Mouse (Mus musculus): ENCODE measurements around the gene Adamts6.

Gene Adamts6

DNA sequence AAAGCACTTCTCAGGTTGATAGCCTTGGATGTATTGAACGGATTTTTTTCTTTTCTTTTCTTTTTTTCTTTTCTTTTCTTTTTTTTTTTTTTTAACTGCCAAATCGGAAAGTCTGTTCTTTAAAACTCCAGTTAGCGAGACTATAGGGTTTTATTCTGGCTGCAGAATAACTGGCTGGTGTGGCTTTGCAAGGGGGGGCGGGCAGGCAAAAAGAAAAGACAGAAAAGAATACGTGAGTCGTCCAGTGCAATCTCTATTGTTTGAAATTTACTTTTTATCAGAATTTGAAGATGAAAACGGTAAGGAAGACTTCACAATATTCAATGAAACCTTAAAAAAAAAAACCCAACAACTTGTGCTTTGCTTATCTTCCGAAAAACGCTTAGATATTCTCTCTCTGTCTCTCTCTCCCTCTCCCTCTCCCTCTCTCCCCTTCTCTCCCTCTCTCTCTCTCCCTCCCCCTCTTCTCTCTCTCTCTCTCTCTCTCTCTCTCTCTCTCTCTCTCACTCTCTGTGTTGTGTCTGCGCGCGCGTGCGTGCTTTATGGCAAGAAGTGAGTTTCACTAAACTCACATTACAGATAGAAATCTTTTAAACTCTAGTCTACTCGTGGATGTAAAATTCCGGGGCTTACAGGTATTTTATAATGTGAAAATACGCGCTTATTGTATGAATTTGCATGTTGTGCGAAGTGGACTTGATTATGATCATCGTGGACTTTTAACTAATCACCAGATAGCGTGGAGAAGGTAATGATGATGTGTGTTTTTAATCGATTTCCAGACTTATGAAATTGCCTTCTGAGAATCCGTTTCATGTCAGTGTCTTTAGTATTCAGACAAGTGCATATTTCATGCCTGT lies at the start of gene Adamts6:
Gene Adamts6 (plus strand): TSS at position 470 of the 860 bp plus-strand sequence.
- peak; percentile 71 for DNase-seq (ENCODE audit: low read depth, low spot score)

DNA sequence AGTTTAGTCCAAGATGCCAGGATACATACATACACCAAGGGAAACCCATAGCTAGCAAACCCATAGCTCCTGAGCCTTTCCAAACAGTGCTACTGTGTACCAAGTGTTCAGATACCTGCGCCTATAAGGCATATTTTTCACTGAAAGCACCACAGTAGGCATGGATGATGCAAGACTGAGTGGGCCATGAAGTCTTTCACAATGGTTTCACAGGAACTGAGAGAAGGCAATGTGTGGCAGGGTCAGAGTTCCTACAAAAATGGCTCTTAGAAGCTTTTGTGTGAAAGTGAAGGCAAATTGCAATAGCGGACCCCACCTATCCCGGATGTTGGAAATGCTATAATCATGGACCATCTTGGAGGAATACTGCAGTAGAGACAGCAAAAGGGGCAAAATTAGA lies 28.6 kb upstream of the Adamts6 start:
- no peak for DNase-seq (ENCODE audit: low read depth, low spot score)

DNA sequence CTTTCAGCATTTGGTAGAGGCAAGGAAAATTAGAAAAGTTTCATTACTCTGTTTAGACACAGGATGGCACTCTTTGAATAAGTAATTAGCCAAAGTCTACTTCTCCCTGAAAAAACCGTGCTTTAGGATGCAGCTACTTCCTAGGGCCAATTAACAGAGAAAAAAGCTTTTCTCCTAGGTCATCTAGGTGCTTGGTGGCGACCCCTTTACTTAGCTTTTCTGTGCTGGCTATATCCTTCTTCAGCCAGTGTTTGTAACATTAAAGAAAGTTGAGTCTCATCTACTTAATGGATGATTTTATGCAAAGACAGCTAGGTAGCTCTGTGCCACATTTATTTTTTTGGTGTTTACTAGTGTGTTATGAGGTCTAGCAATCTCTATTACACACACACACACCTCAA lies 2.6 kb upstream of the Adamts6 start:
- peak; percentile 62 for DNase-seq (ENCODE audit: low read depth, low spot score)

DNA sequence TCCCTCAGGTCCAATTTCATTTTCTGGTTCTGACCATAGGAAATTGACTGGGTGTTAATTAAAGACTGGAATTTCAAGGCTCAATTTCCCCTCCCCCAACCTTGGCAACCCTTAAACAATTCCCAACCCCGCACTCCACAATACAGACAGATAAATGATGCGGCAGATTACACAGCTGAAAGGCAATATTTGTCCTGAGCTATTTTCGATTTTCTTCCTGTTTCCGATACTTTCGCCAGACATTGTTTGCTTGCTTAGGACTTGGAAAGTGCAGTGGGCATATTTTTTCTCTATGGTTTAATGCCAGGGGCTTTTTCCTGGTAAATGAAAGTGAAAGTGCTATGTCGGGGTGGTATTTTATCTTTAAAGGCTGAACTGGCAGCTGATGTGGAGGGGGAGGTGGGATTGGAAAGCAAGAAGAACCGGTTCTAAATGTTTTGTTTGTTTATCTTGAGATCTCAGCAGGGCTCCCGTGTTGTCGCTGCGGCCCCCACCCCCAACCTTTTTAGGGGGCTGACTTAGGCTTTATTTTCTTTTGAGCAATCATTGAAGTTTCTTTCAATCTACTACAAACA lies 1.8 kb upstream of the Adamts6 start:
- DNase-seq (ENCODE audit: low read depth, low spot score), result peak; percentile 68

DNA sequence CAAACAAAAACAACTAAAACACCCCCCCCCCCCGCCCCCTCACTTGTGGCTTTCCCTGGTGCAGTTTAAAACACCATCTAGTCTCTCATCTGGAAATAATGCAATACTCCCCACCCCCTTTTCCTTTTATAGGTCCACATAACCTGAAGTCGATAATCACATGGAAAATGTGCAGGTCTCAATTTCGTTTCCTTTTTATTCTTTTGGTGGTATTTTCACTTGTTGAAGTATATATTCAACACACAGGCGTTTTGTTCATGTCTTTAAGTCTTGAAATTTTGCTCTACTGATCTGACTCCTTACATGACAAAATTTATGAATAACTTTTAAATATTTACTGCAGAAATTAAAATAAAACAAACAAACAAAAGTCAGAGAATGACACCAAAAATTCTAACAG lies 1.3 kb upstream of the Adamts6 start:
- peak; percentile 54 for DNase-seq (ENCODE audit: low read depth, low spot score)

DNA sequence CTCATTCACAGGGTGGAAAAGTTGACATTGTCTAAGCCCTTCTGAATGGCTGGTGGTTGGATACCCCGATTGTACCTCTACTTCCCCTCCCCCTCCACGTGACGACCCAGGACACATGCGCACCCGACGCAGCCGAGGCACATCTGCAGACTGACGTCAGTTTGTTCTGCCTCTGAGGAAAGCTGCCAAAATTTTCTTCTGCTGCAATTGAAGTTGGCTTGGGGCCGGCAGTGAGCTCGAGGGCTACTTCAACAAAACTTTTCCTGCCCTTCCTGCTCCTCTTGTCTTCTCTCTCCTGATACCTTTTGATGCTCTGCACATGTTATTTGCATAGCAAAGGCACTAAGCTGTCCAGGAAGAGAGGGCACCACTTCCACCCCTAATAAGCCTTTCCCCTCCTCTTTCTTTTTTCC lies 732 bp upstream of the Adamts6 start:
- DNase-seq (ENCODE audit: low read depth, low spot score), result peak; percentile 96

DNA sequence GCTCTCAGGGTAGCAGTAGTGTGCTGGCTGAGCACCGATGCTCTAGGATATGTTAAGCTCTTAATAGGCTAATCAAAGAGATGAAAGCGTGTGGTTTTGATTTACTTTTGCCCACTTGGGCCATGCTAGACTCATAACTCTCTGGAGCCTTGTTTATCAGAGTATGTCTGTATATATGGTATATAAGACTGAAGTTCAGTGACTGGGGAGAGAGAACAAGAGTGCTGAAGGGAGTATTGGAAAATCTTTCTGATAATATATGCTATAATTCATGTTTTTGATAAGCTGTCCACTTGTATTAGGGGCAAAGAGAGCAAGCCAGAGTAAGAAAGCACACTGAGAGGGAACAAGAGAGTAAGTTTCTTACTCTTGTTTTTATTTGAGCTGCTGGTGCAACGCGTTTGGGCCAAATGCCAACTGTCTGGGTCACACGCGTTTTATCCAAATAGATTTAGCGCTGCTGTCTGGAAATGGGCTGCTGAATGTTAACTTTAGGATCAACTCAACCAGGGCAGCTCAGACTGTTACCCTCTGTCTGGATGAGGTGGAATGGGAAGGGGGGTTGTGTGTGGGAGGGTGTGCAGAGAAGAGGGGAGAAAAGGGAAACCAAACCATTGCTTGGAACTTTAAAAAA lies 708 bp downstream of the Adamts6 start:
- DNase-seq (ENCODE audit: low read depth, low spot score), result peak; percentile 69

DNA sequence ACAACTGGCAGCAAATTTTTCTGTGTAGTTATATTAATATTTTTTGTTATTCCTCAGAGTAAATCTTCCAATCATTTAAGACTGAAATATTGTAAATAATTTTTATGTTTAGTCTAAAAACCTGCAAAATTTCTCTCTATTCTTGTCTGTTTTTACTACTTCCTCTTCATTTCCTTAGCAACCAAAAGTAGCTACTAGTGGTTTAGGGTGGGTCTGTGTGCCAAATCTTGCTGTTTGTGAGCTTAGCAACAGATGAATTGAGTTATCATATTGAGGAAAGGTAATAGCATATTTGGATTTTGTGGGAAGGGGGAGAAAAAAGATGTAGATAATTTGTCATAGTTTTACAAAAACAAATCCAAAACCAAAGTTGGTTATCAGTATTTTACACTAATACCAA lies 1.5 kb downstream of the Adamts6 start:
- peak; percentile 59 for DNase-seq (ENCODE audit: low read depth, low spot score)

DNA sequence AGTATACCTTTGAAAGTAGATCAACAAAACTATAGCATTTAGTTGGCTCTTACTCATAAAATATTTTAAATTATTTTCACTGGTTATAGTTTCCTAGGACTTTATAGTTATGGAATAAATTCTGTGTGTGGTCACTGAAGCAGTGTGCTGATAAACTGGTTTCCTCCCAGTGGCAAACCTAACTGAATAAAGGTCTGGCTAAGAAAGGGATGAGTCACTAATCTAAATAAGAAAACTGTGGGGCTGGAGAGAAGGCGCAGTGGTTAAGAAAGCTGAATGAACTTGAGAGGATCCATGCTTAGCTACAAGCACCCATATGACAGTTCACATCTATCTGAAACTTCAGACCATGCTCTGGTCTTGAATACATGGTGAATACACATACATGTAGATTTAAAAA lies 7.8 kb downstream of the Adamts6 start:
- DNase-seq (ENCODE audit: low read depth, low spot score), result no peak

DNA sequence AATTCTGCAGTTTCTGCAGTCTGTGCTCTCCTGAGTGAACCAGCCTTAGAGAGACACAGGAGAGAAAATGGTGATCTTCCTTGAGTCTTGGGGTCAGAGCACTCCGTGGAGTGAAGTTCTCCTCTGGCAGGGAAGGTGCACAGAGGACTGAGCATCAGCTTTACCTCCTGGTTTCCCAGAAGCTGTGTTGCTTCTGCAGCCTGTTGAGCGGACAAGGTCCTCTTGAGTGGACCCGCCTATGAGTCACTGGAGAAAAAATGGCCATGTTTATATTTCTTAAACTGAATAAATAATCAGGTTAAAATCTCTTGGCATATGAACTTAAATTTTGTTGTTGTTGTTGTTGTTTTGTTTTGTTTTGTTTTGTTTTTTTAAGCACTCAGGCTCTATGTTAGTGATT lies 41.7 kb downstream of the Adamts6 start:
- DNase-seq (ENCODE audit: low read depth, low spot score), result no peak

DNA sequence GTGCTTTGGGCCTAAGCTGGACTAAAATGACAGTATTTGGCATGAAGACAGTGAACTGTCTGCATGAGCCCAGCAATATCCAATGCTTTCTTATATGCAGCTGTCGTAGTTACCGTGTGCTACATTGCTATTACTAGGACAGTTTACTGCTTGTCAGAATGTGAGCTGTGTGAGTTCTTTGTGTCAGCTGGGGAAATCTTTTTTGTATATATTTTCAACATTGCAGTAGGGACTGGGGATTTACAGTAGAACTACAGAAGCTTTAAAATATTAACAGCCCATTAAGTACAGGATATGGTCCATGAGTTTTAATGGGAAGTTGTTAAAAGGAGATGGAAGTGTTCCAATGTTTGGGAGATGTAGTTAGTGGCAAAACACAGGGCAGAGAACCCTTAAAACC lies 42.1 kb downstream of the Adamts6 start:
- DNase-seq (ENCODE audit: low read depth, low spot score), result no peak

DNA sequence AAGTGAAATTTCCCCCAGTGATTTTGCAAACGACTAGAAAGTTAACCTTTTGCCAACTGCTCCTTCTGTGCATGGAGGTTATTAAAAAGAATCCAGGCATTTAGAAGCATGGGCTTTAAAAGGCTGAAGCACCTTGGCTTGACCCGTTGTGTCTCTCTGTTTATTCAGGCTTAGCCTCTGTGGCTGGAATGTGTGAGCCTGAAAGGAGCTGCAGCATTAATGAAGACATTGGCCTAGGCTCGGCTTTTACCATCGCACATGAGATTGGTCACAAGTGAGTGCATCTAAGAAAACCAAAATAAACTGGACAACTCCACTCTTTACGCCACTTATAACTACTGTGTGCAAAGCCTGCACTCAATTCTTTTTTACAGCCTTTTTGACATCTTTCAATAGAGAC lies 65.0 kb downstream of the Adamts6 start:
- DNase-seq (ENCODE audit: low read depth, low spot score), result no peak

DNA sequence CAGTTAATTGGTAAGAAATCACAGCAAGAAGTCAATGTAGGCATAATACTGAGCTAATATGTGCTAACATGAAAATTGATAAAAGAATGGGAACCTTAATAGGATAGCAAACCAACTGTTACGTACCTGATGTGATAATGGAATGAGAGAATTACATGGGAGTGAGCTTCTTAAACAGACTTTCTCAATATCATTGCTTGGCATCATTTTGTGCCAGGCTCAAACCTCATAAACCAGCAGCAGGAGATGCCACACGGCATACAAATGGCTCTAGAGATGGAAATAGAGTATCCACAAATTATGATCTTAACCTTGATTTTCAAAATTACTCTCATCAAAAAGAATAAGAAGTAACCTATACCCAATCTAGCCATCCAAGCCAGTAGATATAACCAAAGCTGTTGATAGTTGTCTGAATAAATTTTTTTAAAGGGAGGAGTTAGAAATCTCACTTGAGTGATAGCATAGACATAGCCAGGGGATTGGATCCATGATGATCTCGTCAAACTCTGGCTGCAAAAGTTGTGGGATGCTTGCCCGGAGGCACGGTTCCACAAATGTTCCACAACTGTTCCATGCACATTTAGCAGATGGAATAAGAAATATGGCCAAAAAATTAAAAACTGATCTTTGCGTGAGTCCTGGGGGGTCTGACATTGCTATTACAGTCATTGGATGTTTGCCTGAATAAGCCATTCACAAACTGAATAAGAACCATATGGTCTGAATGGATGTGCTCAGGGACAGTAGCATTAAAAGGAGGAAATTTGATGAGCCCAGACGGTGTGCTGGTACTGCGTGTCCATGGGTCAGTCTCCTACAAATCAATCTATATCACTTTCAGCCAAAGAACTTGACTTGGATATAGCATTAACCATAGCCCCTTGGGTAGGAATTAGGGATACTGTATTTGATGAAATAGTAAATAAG lies 106.1 kb downstream of the Adamts6 start:
- DNase-seq (ENCODE audit: low read depth, low spot score), result no peak

DNA sequence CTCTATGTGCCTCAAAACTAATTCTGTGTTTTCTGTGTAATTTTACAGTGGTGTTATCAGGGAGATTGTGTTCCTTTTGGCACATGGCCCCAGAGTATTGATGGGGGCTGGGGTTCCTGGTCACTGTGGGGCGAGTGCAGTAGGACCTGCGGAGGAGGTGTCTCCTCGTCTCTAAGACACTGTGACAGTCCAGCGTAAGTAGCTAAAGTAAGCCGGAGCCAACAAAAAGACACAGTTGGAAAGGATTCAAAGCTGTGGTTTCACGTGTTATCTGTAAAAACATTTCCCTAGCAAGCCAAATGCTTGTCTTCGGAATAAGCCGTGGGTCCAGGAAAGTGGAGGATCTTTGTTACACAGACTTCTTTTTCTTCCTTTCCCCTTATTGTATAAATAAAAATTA lies 110.2 kb downstream of the Adamts6 start:
- no peak for DNase-seq (ENCODE audit: low read depth, low spot score)

DNA sequence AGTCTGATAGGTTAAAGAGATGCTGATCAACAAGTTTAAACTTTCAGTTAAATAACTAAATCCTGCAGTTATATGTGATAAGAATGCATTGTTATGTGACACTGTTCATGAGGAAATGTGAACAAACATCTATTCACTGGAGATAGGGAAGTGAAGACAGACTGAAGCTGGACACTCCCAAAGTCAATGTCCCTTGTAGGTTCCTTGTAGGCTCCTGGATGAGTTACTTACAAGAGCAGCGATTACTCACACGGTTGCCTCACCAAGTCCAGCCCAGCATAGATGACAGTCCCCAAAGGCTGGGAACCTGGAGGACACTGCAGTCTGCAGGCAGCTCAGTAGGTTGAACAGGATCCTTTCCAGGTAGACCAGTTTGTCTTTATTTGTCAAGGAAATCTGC lies 145.1 kb downstream of the Adamts6 start:
- DNase-seq (ENCODE audit: low read depth, low spot score), result no peak

DNA sequence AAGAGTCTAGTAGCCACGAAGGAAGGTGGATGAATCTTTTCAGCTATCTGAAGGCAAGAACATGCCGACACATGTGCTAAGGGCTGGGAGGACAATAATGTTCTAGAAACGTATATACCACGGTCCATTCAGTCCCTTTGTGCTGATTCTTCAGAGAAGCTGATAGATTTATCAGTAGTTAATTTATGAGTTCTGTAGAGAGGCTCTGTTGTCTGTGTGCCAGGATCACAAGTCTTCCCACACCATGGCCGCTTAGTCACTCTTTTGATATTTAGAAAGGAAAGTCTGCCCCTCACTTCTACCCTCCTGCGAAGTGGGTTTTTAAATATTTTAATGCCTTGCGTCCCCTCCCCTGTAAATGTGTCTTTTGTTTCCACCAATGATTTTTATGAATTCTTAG lies 154.9 kb downstream of the Adamts6 start:
- DNase-seq (ENCODE audit: low read depth, low spot score), result no peak

DNA sequence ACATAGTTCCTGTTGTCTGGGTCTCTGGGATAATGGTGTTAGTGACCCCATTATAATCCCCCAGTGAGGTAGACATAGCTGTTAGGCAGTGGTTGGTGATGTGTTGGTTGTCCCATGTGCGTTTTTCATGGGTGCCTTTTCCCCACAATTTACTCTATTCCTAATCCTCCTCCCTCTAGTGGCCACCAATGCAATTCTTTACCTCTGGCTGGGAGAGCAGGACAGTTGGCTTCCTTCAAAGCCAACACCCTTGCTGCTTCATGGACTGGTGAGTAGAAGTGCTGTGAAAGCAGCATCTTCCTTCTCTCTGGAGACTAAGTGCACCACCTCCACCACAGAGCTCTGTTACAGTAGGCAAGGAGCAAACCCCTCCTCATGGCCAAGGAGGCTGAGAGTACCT lies 157.8 kb downstream of the Adamts6 start:
- no peak for DNase-seq (ENCODE audit: low read depth, low spot score)

DNA sequence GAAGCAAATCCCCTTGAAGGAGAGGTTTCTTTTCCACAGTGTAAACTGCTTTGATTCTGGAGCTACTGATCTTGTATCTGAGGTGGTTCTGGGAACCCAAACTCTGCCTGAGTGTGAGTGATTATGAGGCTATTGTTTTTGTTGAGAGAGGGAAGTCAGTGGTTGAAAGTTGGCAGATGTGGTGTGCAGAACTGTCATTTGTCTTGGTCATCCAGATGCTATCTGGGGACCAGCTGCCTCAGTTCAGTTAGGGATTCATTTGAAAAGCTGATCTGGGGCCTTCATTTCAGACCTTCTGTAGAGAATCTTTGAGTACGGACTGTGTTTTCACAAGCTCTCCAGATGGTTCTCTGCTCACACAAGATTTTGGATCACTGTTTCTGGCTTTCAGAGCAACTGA lies 159.3 kb downstream of the Adamts6 start:
- no peak for DNase-seq (ENCODE audit: low read depth, low spot score)

DNA sequence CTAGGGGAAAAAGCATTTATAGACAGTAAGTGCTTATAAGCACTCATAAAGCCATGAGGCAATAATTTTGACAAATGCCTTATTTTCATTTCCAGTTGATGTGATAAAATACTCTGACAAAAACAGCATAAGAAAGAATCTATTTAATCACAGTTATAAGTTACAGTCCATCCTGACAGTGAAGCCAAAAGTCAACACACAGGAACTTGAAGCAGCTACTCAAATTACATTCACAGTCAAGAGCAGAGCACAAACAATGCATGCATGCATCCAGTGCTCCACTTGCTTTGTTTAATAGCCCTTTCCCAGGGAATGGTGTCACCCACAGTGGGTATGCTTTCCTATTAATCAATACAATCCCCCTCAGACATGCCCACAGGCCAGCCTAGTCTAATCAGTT lies 159.8 kb downstream of the Adamts6 start:
- DNase-seq (ENCODE audit: low read depth, low spot score), result no peak

DNA sequence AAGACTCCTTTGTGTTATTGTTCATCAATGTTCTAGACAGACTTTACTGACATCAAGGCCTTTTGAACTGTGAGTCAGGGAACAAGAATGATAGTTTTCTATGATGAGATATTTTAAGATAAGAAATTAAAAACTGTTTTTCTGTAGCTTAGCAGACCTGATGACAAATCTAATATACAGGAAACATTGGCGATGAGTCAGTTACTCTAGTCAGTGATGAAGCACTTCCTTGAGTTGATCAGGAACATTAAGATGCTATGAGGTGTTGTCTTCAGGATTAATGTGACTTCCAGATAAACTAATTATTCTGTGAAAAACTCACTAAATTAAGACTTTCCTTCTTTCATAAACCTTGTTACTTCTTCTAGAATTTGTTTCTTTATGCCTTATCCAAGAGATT lies 160.7 kb downstream of the Adamts6 start:
- no peak for DNase-seq (ENCODE audit: low read depth, low spot score)

DNA sequence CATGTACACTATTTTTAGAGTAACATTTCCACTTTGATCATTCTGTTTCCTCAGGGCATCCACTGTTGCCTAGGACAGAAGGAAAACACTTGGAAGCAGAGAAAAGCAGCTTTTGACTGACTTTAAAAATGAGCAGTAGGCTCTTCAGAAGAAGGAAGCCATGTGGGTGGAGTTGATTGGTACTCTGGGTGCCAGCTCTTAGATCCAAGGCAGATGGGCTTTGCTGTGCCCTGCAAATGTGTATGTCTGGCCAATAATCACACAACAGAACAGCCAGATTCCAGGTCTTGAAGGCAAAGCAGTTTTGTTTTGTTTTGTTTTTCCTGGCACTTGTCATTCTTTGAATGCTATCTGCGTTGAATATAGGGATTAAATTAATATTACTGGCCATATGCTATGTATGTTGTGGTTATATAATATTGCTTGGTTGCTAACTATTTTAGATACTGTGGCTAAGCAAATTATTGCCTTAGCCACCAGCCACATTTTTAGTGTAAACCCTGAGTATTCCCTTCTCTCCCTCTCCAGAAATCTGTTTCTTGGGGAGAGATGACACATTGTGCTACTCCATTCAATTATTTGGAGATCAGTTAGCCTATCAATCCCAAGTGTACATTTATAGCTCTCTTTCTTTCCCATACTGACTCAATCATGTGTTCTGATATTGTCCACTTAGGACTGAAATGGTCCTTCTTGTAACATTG lies 165.8 kb downstream of the Adamts6 start:
- DNase-seq (ENCODE audit: low read depth, low spot score), result no peak

Data from CD4-positive, CD25-positive, alpha-beta regulatory T cell, adult 2 months (primary cell).